Comparison of ENCODE assay signal across 27 mouse cellular contexts in genomic region chr8:86603174-86603573, GRCm38 (mm10). TPM values are rescaled to one million over a fixed set of nuclear protein-coding genes. Genes with fewer than 3 reads are reported as not detected.
DNase-seq lines count a peak whose midpoint lies in the region; ATAC-seq and TF ChIP-seq lines count a peak whose summit lies in the region.
"Had no signal": no experiment of that assay in that cellular context is flagged by ENCODE, and none has a peak within 500 bp of the region (broad histone marks: within the 10 kb centered on the region; RNA-seq: fewer than 3 reads in every experiment).

No protein-coding gene starts in this region.

- DNase-seq in kidney, adult 2 months, result peak; percentile 53
- DNase-seq in liver, adult 2 months (ENCODE audit: extremely low read depth, low read depth, low spot score), result peak; percentile 96
- no peak for DNase-seq in liver, embryonic 11.5 days (ENCODE audit: low spot score)
- peak; percentile 78 for DNase-seq in Muller cell, postnatal 12 days (ENCODE audit: inconsistent ontology term)
- DNase-seq in fibroblast of lung, adult 2 months (ENCODE audit: low read depth), result peak; percentile 69
- DNase-seq in testis, postnatal 14 days (ENCODE audit: low spot score), result no peak
- no peak for DNase-seq in c-Kit-positive CD71-positive TER-119-positive erythroid progenitor cells, embryonic 14.5 days (ENCODE audit: low spot score)
- DNase-seq: adrenal gland, adult 2 months; adrenal gland, adult 8-10 months; adrenal gland, postnatal 10 days; adrenal gland, postnatal 14 days; adrenal gland, postnatal 25 days; B cell, adult 2 months; cerebellum, adult 11 months; cerebellum, adult 11-12 months; cerebellum, adult 18-20 months; cerebellum, adult 2 months had no signal

- H3K36me3 ChIP-seq in kidney, adult 2 months (ENCODE audit: control insufficient read depth, insufficient read depth, low read length), result no peaks in the 10 kb centered on the region
- no peaks in the 10 kb centered on the region for H3K36me3 ChIP-seq in kidney, embryonic 14.5 days (ENCODE audit: control insufficient read depth, insufficient read depth, low read length)
- no peaks in the 10 kb centered on the region for H3K36me3 ChIP-seq in liver, adult 2 months (ENCODE audit: control insufficient read depth, insufficient read depth, low read length)
- H3K36me3 ChIP-seq in liver, embryonic 11.5 days (ENCODE audit: control insufficient read depth, insufficient read depth, low read length), result no peaks in the 10 kb centered on the region
- H3K36me3 ChIP-seq: G1E had no signal

- H3K9ac ChIP-seq in kidney, embryonic 14.5 days (ENCODE audit: low read depth, low read length), result no peak overlapping the region
- no peak overlapping the region for H3K9ac ChIP-seq in liver, adult 2 months (ENCODE audit: low read depth, low read length)
- no peak overlapping the region for H3K9ac ChIP-seq in liver, embryonic 11.5 days (ENCODE audit: low read depth, low read length)

- H3K9me3 ChIP-seq in kidney, embryonic 14.5 days (ENCODE audit: control insufficient read depth, low read length), result no peaks in the 10 kb centered on the region
- H3K9me3 ChIP-seq in liver, embryonic 11.5 days (ENCODE audit: control insufficient read depth, low read length), result no peaks in the 10 kb centered on the region
- H3K9me3 ChIP-seq: G1E had no signal

- H3K79me2 ChIP-seq in liver, adult 2 months (ENCODE audit: control insufficient read depth, insufficient read depth, low read length), result no peaks in the 10 kb centered on the region

- no peak for ATAC-seq in kidney, embryonic 14.5 days (ENCODE audit: low FRiP score, low TSS enrichment)
- ATAC-seq in liver, embryonic 11.5 days (replicated peaks; ENCODE audit: low FRiP score), result no peak
- ATAC-seq: activated CD4-positive, CD25-positive, alpha-beta regulatory T cell, adult 4 months; CD4-positive, CD25-positive, alpha-beta regulatory T cell, adult 4 months; Patski had no signal

- TF ChIP-seq POLR2A in kidney, adult 2 months (IDR thresholded peaks at IDR 0.05; ENCODE audit: low read depth, low read length), result no peak
- TF ChIP-seq POLR2A in liver, adult 2 months (IDR thresholded peaks at IDR 0.05; ENCODE audit: extremely low read depth, insufficient read depth, low read length), result no peak

- H3K27ac ChIP-seq in kidney, adult 2 months (ENCODE audit: insufficient read depth, low read depth, low read length), result no peak overlapping the region
- no peak overlapping the region for H3K27ac ChIP-seq in kidney, embryonic 14.5 days (ENCODE audit: low read depth, low read length)
- peak overlapping the region; percentile 75 for H3K27ac ChIP-seq in liver, adult 2 months (replicated peaks; ENCODE audit: insufficient read depth, low read depth, low read length)
- H3K27ac ChIP-seq in liver, embryonic 11.5 days (ENCODE audit: low read depth, low read length), result no peak overlapping the region

- WGBS in kidney, adult 2 months, result 61% methylated on average over 2 of the region's 2 CpGs
- 73% methylated on average over 2 of the region's 2 CpGs for WGBS in kidney, embryonic 14.5 days
- WGBS in liver, adult 2 months, result 16% methylated on average over 2 of the region's 2 CpGs
- 71% methylated on average over 2 of the region's 2 CpGs for WGBS in liver, embryonic 11.5 days

- H3K4me1 ChIP-seq in kidney, adult 2 months (ENCODE audit: control insufficient read depth, insufficient read depth, low read length), result no peaks in the 10 kb centered on the region
- no peaks in the 10 kb centered on the region for H3K4me1 ChIP-seq in kidney, embryonic 14.5 days (ENCODE audit: control insufficient read depth, insufficient read depth, low read length)
- H3K4me1 ChIP-seq in liver, adult 2 months (ENCODE audit: control insufficient read depth, insufficient read depth, low read length), result peaks cover 30% of the 10 kb centered on the region
- H3K4me1 ChIP-seq in liver, embryonic 11.5 days (replicated peaks; ENCODE audit: control insufficient read depth, insufficient read depth, low read length), result no peaks in the 10 kb centered on the region

- H3K4me3 ChIP-seq in kidney, adult 2 months (ENCODE audit: insufficient read depth, low read depth, low read length), result no peak overlapping the region
- no peak overlapping the region for H3K4me3 ChIP-seq in kidney, embryonic 14.5 days (ENCODE audit: low read length)
- no peak overlapping the region for H3K4me3 ChIP-seq in liver, adult 2 months (ENCODE audit: insufficient read depth, low read depth, low read length)
- no peak overlapping the region for H3K4me3 ChIP-seq in liver, embryonic 11.5 days (ENCODE audit: low read depth, low read length)

- H3K27me3 ChIP-seq in kidney, adult 2 months (replicated peaks; ENCODE audit: control insufficient read depth, insufficient read depth, low read length), result no peaks in the 10 kb centered on the region
- no peaks in the 10 kb centered on the region for H3K27me3 ChIP-seq in kidney, embryonic 14.5 days (ENCODE audit: control insufficient read depth, insufficient read depth, low read length)
- H3K27me3 ChIP-seq in liver, adult 2 months (ENCODE audit: control insufficient read depth, insufficient read depth, low read length), result no peaks in the 10 kb centered on the region
- H3K27me3 ChIP-seq in liver, embryonic 11.5 days (replicated peaks; ENCODE audit: control insufficient read depth, insufficient read depth, low read length), result no peaks in the 10 kb centered on the region

- TF ChIP-seq CTCF in kidney, adult 2 months (conservative IDR thresholded peaks at IDR 0.05; ENCODE audit: insufficient read depth, insufficient read length, low read depth, low read length), result no peak
- no peak for TF ChIP-seq CTCF in liver, adult 2 months (IDR thresholded peaks at IDR 0.05; ENCODE audit: low read depth, low read length)

- no peak overlapping the region for H3K4me2 ChIP-seq in kidney, embryonic 14.5 days (replicated peaks; ENCODE audit: low read depth, low read length)
- no peak overlapping the region for H3K4me2 ChIP-seq in liver, embryonic 11.5 days

RNA-seq across cellular contexts. Expression of gene Lonp2, which starts 20.7 kb away (rescaled TPM):
- polyA plus RNA-seq in kidney, adult 2 months (2012; rRNA removed), result 82.9 and 87.1 TPM in 2 replicates
- 38.0 and 54.8 TPM in 2 replicates for polyA plus RNA-seq in kidney, embryonic 14.5 days (2014; fragmentation: Nextera tagmentation; extraction: Ambion mirVana)
- 244 and 308 TPM in 2 replicates for total RNA-seq in liver, adult 2 months (2014; rRNA removed)
- 278 and 299 TPM in 2 replicates for polyA plus RNA-seq in liver, adult 2 months (2012; rRNA removed)
- 50.3 and 60.6 TPM in 2 replicates for polyA plus RNA-seq in liver, embryonic 11.5 days (2014; fragmentation: Nextera tagmentation; extraction: Ambion mirVana)

RNA-seq across cellular contexts. Expression of gene Abcc12, which starts 22.7 kb away (rescaled TPM):
- 0.01 and 0.03 TPM in 2 replicates for polyA plus RNA-seq in kidney, adult 2 months (2012; rRNA removed)
- polyA plus RNA-seq in kidney, embryonic 14.5 days (2014; fragmentation: Nextera tagmentation; extraction: Ambion mirVana), result 0.08 and 0.11 TPM in 2 replicates
- 0.18 and 0.81 TPM in 2 replicates for total RNA-seq in liver, adult 2 months (2014; rRNA removed)
- 0.21 TPM in 1 of 2 replicates, not detected in the other for polyA plus RNA-seq in liver, adult 2 months (2012; rRNA removed)
- not detected in 2 replicates for polyA plus RNA-seq in liver, embryonic 11.5 days (2014; fragmentation: Nextera tagmentation; extraction: Ambion mirVana)
- total RNA-seq: adrenal gland, adult 18-20 months; adrenal gland, adult 2 months; adrenal gland, postnatal 25 days; adrenal gland, postnatal 36 days; CH12.LX; MEL had no signal
- polyA plus RNA-seq: activated CD4-positive, CD25-positive, alpha-beta regulatory T cell, adult 4 months; C2C12; CD4-positive, CD25-positive, alpha-beta regulatory T cell, adult 4 months had no signal

Comparison
In these comparisons a context has a peak if more than half of its experiments do, and no peak if none do; other contexts are left out.
1. DNase-seq: peak in kidney, adult 2 months (single experiment), liver, adult 2 months (single experiment), Muller cell, postnatal 12 days (single experiment) and fibroblast of lung, adult 2 months (single experiment); none in liver, embryonic 11.5 days (single experiment), testis, postnatal 14 days (single experiment) and c-Kit-positive CD71-positive TER-119-positive erythroid progenitor cells, embryonic 14.5 days (single experiment).